Mouse (Mus musculus) forebrain, embryonic 14.5 days (tissue): ENCODE data around the gene Susd3. TPM values are rescaled to one million over a fixed set of nuclear protein-coding genes. Genes with fewer than 3 reads are reported as not detected.

Experiments used
- ATAC-seq: fragments of 200-750 bp; cut with Nextera tagmentation; 2 replicates; pipeline ENCODE4 v1.8.0; 2017; ENCODE audit warnings: mild to moderate bottlenecking, moderate library complexity
- DNase-seq: peaks from one replicate; pipeline ENCODE4 v3.0.0-alpha.2; 2015; ENCODE audit warnings: low spot score
- H3K27ac ChIP-seq: fragments of 300-500 bp; sonication (generic); 2 replicates; pipeline ENCODE4 v1.5.1; 2014; ENCODE audit warnings: low read depth, mild to moderate bottlenecking, control low read depth, low read length, moderate library complexity
- H3K27me3 ChIP-seq: fragments of 300-500 bp; sonication (generic); replicated peaks from 2 replicates; pipeline ENCODE4 v1.6.1; 2014; ENCODE audit warnings: low read length, control low read depth, mixed read lengths; ENCODE audit not compliant: control insufficient read depth, insufficient read depth
- H3K36me3 ChIP-seq: fragments of 300-500 bp; sonication (generic); 2 replicates; pipeline ENCODE4 v1.6.1; 2014; ENCODE audit warnings: low read length, control low read depth; ENCODE audit not compliant: control insufficient read depth, insufficient read depth
- H3K4me1 ChIP-seq: fragments of 300-500 bp; sonication (generic); 2 replicates; pipeline ENCODE4 v1.6.1; 2014; ENCODE audit warnings: antibody characterized with exemption, low read length, control low read depth; ENCODE audit not compliant: control insufficient read depth, insufficient read depth
- H3K4me2 ChIP-seq: fragments of 300-500 bp; sonication (generic); 2 replicates; pipeline ENCODE4 v1.6.1; 2014; ENCODE audit warnings: mild to moderate bottlenecking, control low read depth, low read length
- H3K4me3 ChIP-seq: fragments of 300-500 bp; sonication (generic); 2 replicates; pipeline ENCODE4 v1.5.1; 2014; ENCODE audit warnings: low read depth, low read length, control low read depth
- H3K9ac ChIP-seq: fragments of 300-500 bp; sonication (generic); 2 replicates; pipeline ENCODE4 v1.6.1; 2014; ENCODE audit warnings: mild to moderate bottlenecking, low read length, control low read depth, moderate library complexity
- H3K9me3 ChIP-seq: fragments of 300-500 bp; sonication (generic); replicated peaks from 2 replicates; pipeline ENCODE4 v1.6.1; 2016; ENCODE audit warnings: low read length, control low read depth, mixed read lengths; ENCODE audit not compliant: control insufficient read depth
- WGBS: fragments of 180-500 bp; shearing (Covaris S2); extraction: QIAGEN DNeasy Blood & Tissue Kit; methylation state at CpG from one replicate; pipeline ENCODE4 v1.1.7; 2014; 5-methylcytosine and 5-hydroxymethylcytosine counted together
- polyA plus RNA-seq: library from polyadenylated mRNA; unstranded; fragments of >200 nt; fragmentation: Nextera tagmentation; extraction: Ambion mirVana; gene quantifications from 2 replicates; pipeline ENCODE4 v1.2.1, GENCODE M21; 2014

Gene Susd3
- polyA plus RNA-seq, 1 experiment from 2014 or later, result 1.4 TPM

- ATAC-seq, result no peak
Observed at GRCm38 (mm10) chr13:49220912-49221311, 27.6 kb downstream of the Susd3 start.

GRCm38 (mm10) chr13:49219367-49219766 lies 29.1 kb downstream of the Susd3 start:
- no peaks in the 10 kb centered on the region for H3K27me3 ChIP-seq
- H3K36me3 ChIP-seq, result no peaks in the 10 kb centered on the region
- no peak overlapping the region for H3K27ac ChIP-seq
- WGBS, result 76% methylated on average over 4 of the region's 4 CpGs
- H3K4me3 ChIP-seq, result no peak overlapping the region
- peaks cover 10% of the 10 kb centered on the region for H3K4me1 ChIP-seq
- H3K4me2 ChIP-seq, result no peak overlapping the region
- ATAC-seq (no peak), DNase-seq (no peak)
- no peaks in the 10 kb centered on the region for H3K9me3 ChIP-seq
- no peak overlapping the region for H3K9ac ChIP-seq

More at GRCm38 (mm10) chr13:49220912-49221311, 27.6 kb downstream of the Susd3 start:
- DNase-seq, result no peak
- Histone ChIP-seq H3K4me3 (no peak overlapping the region), H3K4me1 (no peaks in the 10 kb centered on the region), H3K27ac (no peak overlapping the region), H3K9me3 (no peaks in the 10 kb centered on the region), H3K4me2 (no peak overlapping the region), H3K27me3 (no peaks in the 10 kb centered on the region), H3K36me3 (no peaks in the 10 kb centered on the region), H3K9ac (no peak overlapping the region)
- WGBS, result 22% methylated on average over 5 of the region's 5 CpGs

GRCm38 (mm10) chr13:49218651-49219050 lies 29.9 kb downstream of the Susd3 start:
- Histone ChIP-seq H3K4me2 (no peak overlapping the region), H3K36me3 (no peaks in the 10 kb centered on the region), H3K4me1 (peaks cover 17% of the 10 kb centered on the region), H3K9ac (no peak overlapping the region), H3K4me3 (no peak overlapping the region), H3K27ac (no peak overlapping the region), H3K9me3 (no peaks in the 10 kb centered on the region), H3K27me3 (no peaks in the 10 kb centered on the region)
- no peak for DNase-seq
- 6% methylated on average over 3 of the region's 3 CpGs for WGBS
- no peak for ATAC-seq

GRCm38 (mm10) chr13:49216808-49217561 lies 31.5 kb downstream of the Susd3 start:
- H3K4me1 ChIP-seq, result peaks cover 25% of the 10 kb centered on the region
- no peak overlapping the region for H3K4me2 ChIP-seq
- H3K27ac ChIP-seq, result no peak overlapping the region
- no peaks in the 10 kb centered on the region for H3K27me3 ChIP-seq
- H3K36me3 ChIP-seq, result no peaks in the 10 kb centered on the region
- 51% methylated on average over 9 of the region's 9 CpGs for WGBS
- DNase-seq (no peak), ATAC-seq (no peak)
- H3K4me3 ChIP-seq, result no peak overlapping the region
- H3K9me3 ChIP-seq, result no peaks in the 10 kb centered on the region
- no peak overlapping the region for H3K9ac ChIP-seq

GRCm38 (mm10) chr13:49216220-49216552 lies 32.3 kb downstream of the Susd3 start:
- H3K4me2 ChIP-seq, result peak overlapping the region; percentile 83
- no peaks in the 10 kb centered on the region for H3K9me3 ChIP-seq
- peak overlapping the region; percentile 72 for H3K4me3 ChIP-seq
- peaks cover 27% of the 10 kb centered on the region for H3K4me1 ChIP-seq
- no peak overlapping the region for H3K27ac ChIP-seq
- H3K36me3 ChIP-seq, result no peaks in the 10 kb centered on the region
- no peak for ATAC-seq
- no peak for DNase-seq
- no peaks in the 10 kb centered on the region for H3K27me3 ChIP-seq
- 5% methylated on average over 17 of the region's 17 CpGs for WGBS
- H3K9ac ChIP-seq, result peak overlapping the region; percentile 70; the same call in 1 of the 2 replicates

- Histone ChIP-seq H3K4me3 (peak within 1 kb of the TSS; percentile 72), H3K4me2 (peak within 1 kb of the TSS; percentile 83), H3K27me3 (no peaks in the 10 kb centered on the region), H3K9ac (peak within 1 kb of the TSS; percentile 70), H3K4me1 (peaks cover 27% of the 10 kb centered on the region), H3K36me3 (no peaks in the 10 kb centered on the region), H3K27ac (no peak within 1 kb of the TSS), H3K9me3 (no peaks in the 10 kb centered on the region)
- 2% methylated on average over 78 of the region's 78 CpGs for WGBS
- peak; percentile 94 for DNase-seq
- ATAC-seq, result peak; percentile 84
Observed at GRCm38 (mm10) chr13:49215504-49216219, 32.8 kb downstream of the Susd3 start, which contains the start of gene Card19. Gene Card19, minus strand, starts transcription at chr13:49216037.

- Histone ChIP-seq H3K9ac (peak overlapping the region; percentile 70), H3K4me3 (peak overlapping the region; percentile 72), H3K36me3 (no peaks in the 10 kb centered on the region), H3K9me3 (no peaks in the 10 kb centered on the region), H3K27ac (no peak overlapping the region), H3K4me1 (peaks cover 27% of the 10 kb centered on the region), H3K4me2 (peak overlapping the region; percentile 83), H3K27me3 (no peaks in the 10 kb centered on the region)
- 15% methylated on average over 5 of the region's 5 CpGs for WGBS
- DNase-seq (peak; percentile 22), ATAC-seq (no peak)
Observed at GRCm38 (mm10) chr13:49215128-49215503, 33.4 kb downstream of the Susd3 start.

- Histone ChIP-seq H3K27me3 (no peaks in the 10 kb centered on the region), H3K4me3 (no peak overlapping the region), H3K9me3 (no peaks in the 10 kb centered on the region), H3K4me1 (peaks cover 27% of the 10 kb centered on the region), H3K36me3 (no peaks in the 10 kb centered on the region), H3K9ac (no peak overlapping the region), H3K27ac (no peak overlapping the region), H3K4me2 (peak overlapping the region; percentile 83)
- WGBS, result 50% methylated on average over 3 of the region's 3 CpGs
- ATAC-seq, result no peak
- peak; percentile 45 for DNase-seq
Observed at GRCm38 (mm10) chr13:49214454-49214853, 34.1 kb downstream of the Susd3 start.

GRCm38 (mm10) chr13:49213531-49213932 lies 35.0 kb downstream of the Susd3 start:
- H3K9ac ChIP-seq, result no peak overlapping the region
- H3K27me3 ChIP-seq, result no peaks in the 10 kb centered on the region
- DNase-seq, result no peak
- peak overlapping the region; percentile 39; the same call in 1 of the 2 replicates for H3K27ac ChIP-seq
- ATAC-seq, result no peak
- H3K9me3 ChIP-seq, result no peaks in the 10 kb centered on the region
- H3K4me1 ChIP-seq, result peaks cover 27% of the 10 kb centered on the region
- H3K4me3 ChIP-seq, result no peak overlapping the region
- H3K4me2 ChIP-seq, result no peak overlapping the region
- WGBS, result 56% methylated on average over 4 of the region's 4 CpGs
- H3K36me3 ChIP-seq, result no peaks in the 10 kb centered on the region
